Mouse (Mus musculus): ENCODE data around the gene Cachd1. TPM values are rescaled to one million over a fixed set of nuclear protein-coding genes. Genes with fewer than 3 reads are reported as not detected.

The Cachd1 gene
- polyA plus RNA-seq, 1 experiment from 2014 or later = 42.3 TPM

DNA sequence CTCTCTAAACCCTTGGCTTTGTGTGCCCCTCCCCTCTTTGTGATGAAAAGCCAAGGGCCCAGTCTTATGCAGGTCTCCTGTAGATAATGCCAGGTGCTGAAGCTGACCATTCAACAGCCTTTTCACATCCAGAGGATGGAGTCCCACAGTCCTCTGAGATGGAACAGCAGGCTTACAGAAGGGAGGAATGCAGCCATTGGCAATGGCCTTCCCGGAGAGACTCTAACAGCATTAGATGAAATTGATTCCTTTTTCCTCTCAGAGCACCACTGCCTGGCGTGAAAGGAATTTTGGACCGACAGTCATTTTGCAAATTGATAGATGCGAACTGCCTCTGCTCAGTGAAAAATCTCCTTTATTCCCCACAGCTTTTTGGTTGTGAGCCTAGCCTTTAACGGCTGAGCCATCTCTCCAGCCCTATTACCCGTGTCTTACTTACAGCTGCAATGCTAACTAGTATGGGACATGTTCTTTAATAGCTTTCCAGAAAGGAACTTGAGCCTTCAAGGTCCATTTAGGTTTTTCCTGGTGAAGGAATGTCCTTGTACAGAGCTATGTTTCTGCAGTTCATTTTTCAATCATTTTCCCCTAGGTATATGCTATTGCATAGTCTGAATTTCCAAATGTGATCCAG is 18.1 kb upstream of the Cachd1 start:
- WGBS = 82% methylated on average over 6 of the region's 6 CpGs
- Histone ChIP-seq H3K4me1 (ENCODE audit: control insufficient read depth, insufficient read depth, low read length) (no peaks in the 10 kb centered on the region), H3K9ac (ENCODE audit: low read length) (no peak overlapping the region), H3K27ac (replicated peaks; ENCODE audit: low read depth, low read length) (no peak overlapping the region), H3K4me2 (ENCODE audit: low read depth, severe bottlenecking) (no peak overlapping the region), H3K36me3 (ENCODE audit: control insufficient read depth, insufficient read depth, low read length) (no peaks in the 10 kb centered on the region), H3K4me3 (ENCODE audit: low read depth, low read length) (no peak overlapping the region), H3K27me3 (ENCODE audit: control insufficient read depth, insufficient read depth, low read length) (no peaks in the 10 kb centered on the region), H3K9me3 (ENCODE audit: control insufficient read depth, low read length) (no peaks in the 10 kb centered on the region)
- ATAC-seq (ENCODE audit: insufficient number of reproducible peaks, low FRiP score, low TSS enrichment, low read depth) = no peak
- DNase-seq (ENCODE audit: low spot score) = no peak

- no peak overlapping the region for H3K4me2 ChIP-seq (ENCODE audit: low read depth, severe bottlenecking)
- no peak for ATAC-seq (ENCODE audit: insufficient number of reproducible peaks, low FRiP score, low TSS enrichment, low read depth)
- no peaks in the 10 kb centered on the region for H3K36me3 ChIP-seq (ENCODE audit: control insufficient read depth, insufficient read depth, low read length)
- H3K4me3 ChIP-seq (ENCODE audit: low read depth, low read length) = no peak overlapping the region
- H3K27ac ChIP-seq (replicated peaks; ENCODE audit: low read depth, low read length) = no peak overlapping the region
- WGBS = 62% methylated on average over 1 of the region's 1 CpGs
- no peaks in the 10 kb centered on the region for H3K9me3 ChIP-seq (ENCODE audit: control insufficient read depth, low read length)
- no peak overlapping the region for H3K9ac ChIP-seq (ENCODE audit: low read length)
- no peaks in the 10 kb centered on the region for H3K4me1 ChIP-seq (ENCODE audit: control insufficient read depth, insufficient read depth, low read length)
- no peaks in the 10 kb centered on the region for H3K27me3 ChIP-seq (ENCODE audit: control insufficient read depth, insufficient read depth, low read length)
- no peak for DNase-seq (ENCODE audit: low spot score)
These were observed 16.9 kb upstream of the Cachd1 start for GRCm38 (mm10) chr4:100759603-100760002.

GRCm38 (mm10) chr4:100760416-100760815 is 16.1 kb upstream of the Cachd1 start:
- H3K27ac ChIP-seq (replicated peaks; ENCODE audit: low read depth, low read length) = no peak overlapping the region
- H3K36me3 ChIP-seq (ENCODE audit: control insufficient read depth, insufficient read depth, low read length) = no peaks in the 10 kb centered on the region
- no peak overlapping the region for H3K9ac ChIP-seq (ENCODE audit: low read length)
- ATAC-seq (ENCODE audit: insufficient number of reproducible peaks, low FRiP score, low TSS enrichment, low read depth) (no peak), DNase-seq (ENCODE audit: low spot score) (no peak)
- 88% methylated on average over 5 of the region's 5 CpGs for WGBS
- no peak overlapping the region for H3K4me3 ChIP-seq (ENCODE audit: low read depth, low read length)
- no peaks in the 10 kb centered on the region for H3K4me1 ChIP-seq (ENCODE audit: control insufficient read depth, insufficient read depth, low read length)
- no peaks in the 10 kb centered on the region for H3K27me3 ChIP-seq (ENCODE audit: control insufficient read depth, insufficient read depth, low read length)
- no peaks in the 10 kb centered on the region for H3K9me3 ChIP-seq (ENCODE audit: control insufficient read depth, low read length)
- H3K4me2 ChIP-seq (ENCODE audit: low read depth, severe bottlenecking) = no peak overlapping the region

DNA sequence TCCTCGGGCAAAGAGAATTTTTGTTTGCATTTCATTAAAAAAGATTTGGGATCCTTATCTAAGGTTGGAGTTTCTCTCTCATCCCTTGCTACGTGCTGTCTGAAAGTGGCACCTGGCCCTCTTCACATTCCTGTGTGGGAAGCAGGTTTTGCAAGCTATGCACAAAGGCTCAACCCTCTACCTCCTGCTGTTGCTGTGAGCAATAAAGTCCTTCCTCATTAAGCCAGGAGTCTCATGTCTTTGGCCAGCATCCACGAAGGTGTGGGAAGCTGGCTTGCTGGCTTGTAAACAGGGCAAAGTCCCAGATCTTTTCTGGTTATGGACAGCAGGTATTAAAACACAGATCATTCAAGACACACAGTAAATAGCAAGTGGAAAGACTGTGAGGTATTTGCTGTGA is 7.9 kb upstream of the Cachd1 start:
- Histone ChIP-seq H3K4me1 (ENCODE audit: control insufficient read depth, insufficient read depth, low read length) (no peaks in the 10 kb centered on the region), H3K27me3 (ENCODE audit: control insufficient read depth, insufficient read depth, low read length) (no peaks in the 10 kb centered on the region), H3K36me3 (ENCODE audit: control insufficient read depth, insufficient read depth, low read length) (no peaks in the 10 kb centered on the region), H3K9me3 (ENCODE audit: control insufficient read depth, low read length) (no peaks in the 10 kb centered on the region), H3K9ac (ENCODE audit: low read length) (no peak overlapping the region), H3K4me2 (ENCODE audit: low read depth, severe bottlenecking) (no peak overlapping the region), H3K27ac (replicated peaks; ENCODE audit: low read depth, low read length) (no peak overlapping the region), H3K4me3 (ENCODE audit: low read depth, low read length) (no peak overlapping the region)
- 18% methylated on average over 3 of the region's 3 CpGs for WGBS
- DNase-seq (ENCODE audit: low spot score) = no peak
- no peak for ATAC-seq (ENCODE audit: insufficient number of reproducible peaks, low FRiP score, low TSS enrichment, low read depth)

GRCm38 (mm10) chr4:100776871-100777375 is 448 bp downstream of the Cachd1 start:
- ATAC-seq (ENCODE audit: insufficient number of reproducible peaks, low FRiP score, low TSS enrichment, low read depth) = peak; percentile 52; the same call in 1 of the 2 replicates
- H3K4me3 ChIP-seq (ENCODE audit: low read depth, low read length) = peak overlapping the region; percentile 98
- H3K27me3 ChIP-seq (ENCODE audit: control insufficient read depth, insufficient read depth, low read length) = no peaks in the 10 kb centered on the region
- peak overlapping the region; percentile 98 for H3K27ac ChIP-seq (replicated peaks; ENCODE audit: low read depth, low read length)
- no peaks in the 10 kb centered on the region for H3K9me3 ChIP-seq (ENCODE audit: control insufficient read depth, low read length)
- 1% methylated on average over 56 of the region's 68 CpGs for WGBS
- peak overlapping the region; percentile 99 for H3K9ac ChIP-seq (ENCODE audit: low read length)
- DNase-seq (ENCODE audit: low spot score) = no peak
- H3K36me3 ChIP-seq (ENCODE audit: control insufficient read depth, insufficient read depth, low read length) = no peaks in the 10 kb centered on the region
- peaks cover 21% of the 10 kb centered on the region for H3K4me1 ChIP-seq (ENCODE audit: control insufficient read depth, insufficient read depth, low read length)
- peak overlapping the region; percentile 79 for H3K4me2 ChIP-seq (ENCODE audit: low read depth, severe bottlenecking)

DNA sequence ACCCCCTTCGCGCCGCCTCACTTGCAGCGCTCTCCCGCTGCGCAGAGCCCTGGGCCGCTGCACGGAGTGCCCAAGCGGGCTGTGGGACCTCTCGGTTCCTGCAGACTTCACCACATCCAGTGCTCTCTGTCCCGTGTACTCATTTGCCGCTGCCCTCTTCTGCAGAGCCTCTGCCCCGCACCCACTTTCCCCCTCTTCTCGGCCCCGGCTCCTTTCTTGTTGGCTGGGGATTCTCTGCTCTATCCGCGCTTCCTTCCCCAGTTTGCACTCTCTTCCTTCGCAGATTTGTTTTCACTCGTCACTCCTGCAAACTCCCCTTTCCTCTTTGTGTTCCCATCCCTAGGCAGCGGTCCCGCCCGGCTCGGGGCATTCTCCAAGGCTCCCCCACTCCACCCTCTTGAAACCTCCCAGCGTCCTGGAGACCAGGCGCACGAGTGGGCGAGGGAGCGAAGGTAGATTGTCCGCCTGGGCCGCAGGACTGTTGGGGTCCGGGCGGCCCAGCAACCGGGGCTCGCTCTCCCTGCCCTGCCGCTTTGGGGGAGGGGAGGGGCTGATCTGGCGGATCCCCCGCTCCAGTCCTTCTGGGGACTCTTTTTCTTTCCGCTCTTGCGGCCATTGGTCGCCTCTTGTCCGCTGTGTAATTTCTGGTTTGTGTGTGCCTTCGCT is 1.0 kb downstream of the Cachd1 start:
- peak overlapping the region; percentile 79 for H3K4me2 ChIP-seq (ENCODE audit: low read depth, severe bottlenecking)
- ATAC-seq (ENCODE audit: insufficient number of reproducible peaks, low FRiP score, low TSS enrichment, low read depth) = peak; percentile 46; the same call in 1 of the 2 replicates
- H3K27me3 ChIP-seq (ENCODE audit: control insufficient read depth, insufficient read depth, low read length) = no peaks in the 10 kb centered on the region
- peaks cover 25% of the 10 kb centered on the region for H3K4me1 ChIP-seq (ENCODE audit: control insufficient read depth, insufficient read depth, low read length)
- peak; percentile 77 for DNase-seq (ENCODE audit: low spot score)
- no peaks in the 10 kb centered on the region for H3K36me3 ChIP-seq (ENCODE audit: control insufficient read depth, insufficient read depth, low read length)
- peak overlapping the region; percentile 99 for H3K9ac ChIP-seq (ENCODE audit: low read length)
- H3K27ac ChIP-seq (replicated peaks; ENCODE audit: low read depth, low read length) = peak overlapping the region; percentile 98
- H3K9me3 ChIP-seq (ENCODE audit: control insufficient read depth, low read length) = no peaks in the 10 kb centered on the region
- WGBS = 0% methylated on average over 42 of the region's 42 CpGs
- H3K4me3 ChIP-seq (ENCODE audit: low read depth, low read length) = peak overlapping the region; percentile 98

- DNase-seq (ENCODE audit: low spot score) (peak; percentile 53), ATAC-seq (ENCODE audit: insufficient number of reproducible peaks, low FRiP score, low TSS enrichment, low read depth) (no peak)
- H3K4me1 ChIP-seq (ENCODE audit: control insufficient read depth, insufficient read depth, low read length) = peaks cover 25% of the 10 kb centered on the region
These were observed 1.6 kb downstream of the Cachd1 start for GRCm38 (mm10) chr4:100778082-100778481.

DNA sequence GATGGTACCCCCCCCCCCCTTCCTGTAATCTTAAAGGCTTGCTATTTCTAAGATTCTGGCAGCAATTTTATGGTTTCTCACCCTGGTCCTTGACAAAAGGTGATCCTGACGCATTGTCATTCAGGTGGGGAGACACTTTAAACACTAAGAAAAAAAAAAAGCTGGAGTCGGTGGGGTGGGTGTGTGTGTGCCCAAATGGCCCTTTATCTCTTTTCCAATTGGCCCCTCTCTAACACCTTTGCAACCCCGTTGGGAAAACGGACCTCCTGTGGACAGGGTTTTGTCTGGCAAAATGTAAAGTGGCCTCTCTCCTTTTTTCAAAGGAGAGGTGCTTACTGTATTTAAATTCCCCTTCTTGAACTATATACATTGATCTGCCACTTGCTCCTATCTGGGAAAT is 2.5 kb downstream of the Cachd1 start:
- no peak for ATAC-seq (ENCODE audit: insufficient number of reproducible peaks, low FRiP score, low TSS enrichment, low read depth)
- Histone ChIP-seq H3K27me3 (ENCODE audit: control insufficient read depth, insufficient read depth, low read length) (no peaks in the 10 kb centered on the region), H3K36me3 (ENCODE audit: control insufficient read depth, insufficient read depth, low read length) (no peaks in the 10 kb centered on the region), H3K4me1 (ENCODE audit: control insufficient read depth, insufficient read depth, low read length) (peaks cover 25% of the 10 kb centered on the region), H3K9ac (ENCODE audit: low read length) (no peak overlapping the region; the same call in 1 of the 2 replicates), H3K4me3 (ENCODE audit: low read depth, low read length) (peak overlapping the region; percentile 98), H3K27ac (replicated peaks; ENCODE audit: low read depth, low read length) (no peak overlapping the region), H3K9me3 (ENCODE audit: control insufficient read depth, low read length) (no peaks in the 10 kb centered on the region), H3K4me2 (ENCODE audit: low read depth, severe bottlenecking) (peak overlapping the region; percentile 79)
- no peak for DNase-seq (ENCODE audit: low spot score)
- WGBS = 6% methylated on average over 4 of the region's 4 CpGs

More at GRCm38 (mm10) chr4:100778082-100778481, 1.6 kb downstream of the Cachd1 start:
- peak overlapping the region; percentile 98 for H3K27ac ChIP-seq (replicated peaks; ENCODE audit: low read depth, low read length)
- 0% methylated on average over 16 of the region's 16 CpGs for WGBS
- H3K9me3 ChIP-seq (ENCODE audit: control insufficient read depth, low read length) = no peaks in the 10 kb centered on the region
- peak overlapping the region; percentile 98 for H3K4me3 ChIP-seq (ENCODE audit: low read depth, low read length)
- no peaks in the 10 kb centered on the region for H3K36me3 ChIP-seq (ENCODE audit: control insufficient read depth, insufficient read depth, low read length)
- peak overlapping the region; percentile 79 for H3K4me2 ChIP-seq (ENCODE audit: low read depth, severe bottlenecking)
- peak overlapping the region; percentile 99 for H3K9ac ChIP-seq (ENCODE audit: low read length)
- H3K27me3 ChIP-seq (ENCODE audit: control insufficient read depth, insufficient read depth, low read length) = no peaks in the 10 kb centered on the region
